Mouse (Mus musculus): Measurements from ENCODE around the gene Nol7.

DNA sequence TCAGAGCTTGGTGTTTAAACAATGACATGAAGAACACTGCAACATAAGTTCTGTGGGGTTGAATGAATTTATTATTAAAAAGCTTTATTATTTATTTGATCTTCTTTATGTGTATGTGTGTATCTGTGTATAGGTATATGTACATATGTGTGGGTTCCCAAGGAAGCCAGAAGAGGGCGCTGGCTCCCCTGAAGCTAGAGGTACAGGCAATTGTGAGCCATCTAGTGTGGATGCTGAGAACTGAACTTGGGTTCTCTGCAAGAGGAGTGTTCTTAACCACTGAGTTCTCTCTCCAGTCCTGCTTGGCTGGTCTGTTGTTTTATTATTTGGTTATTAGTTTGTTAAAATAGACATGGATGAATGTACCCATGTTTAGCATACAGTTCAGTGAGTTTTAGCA is 25.3 kb upstream of the Nol7 start:
- TF ChIP-seq CTCF (IDR thresholded peaks at IDR 0.05; ENCODE audit: extremely low read depth, insufficient read depth, low read length) (no peak), POLR2A (IDR thresholded peaks at IDR 0.05; ENCODE audit: extremely low read depth, insufficient read depth, low read length) (no peak)
